Mouse (Mus musculus): ENCODE measurements around the gene Bst2. TPM values are rescaled to one million over a fixed set of nuclear protein-coding genes. Genes with fewer than 3 reads are reported as not detected.
A peak's percentile ranks its signal among the peaks of the same experiment; 100 is the strongest.

Gene Bst2
- total RNA-seq (2021) = 1 to 10 TPM; 3.0 to 3.5 TPM

DNA sequence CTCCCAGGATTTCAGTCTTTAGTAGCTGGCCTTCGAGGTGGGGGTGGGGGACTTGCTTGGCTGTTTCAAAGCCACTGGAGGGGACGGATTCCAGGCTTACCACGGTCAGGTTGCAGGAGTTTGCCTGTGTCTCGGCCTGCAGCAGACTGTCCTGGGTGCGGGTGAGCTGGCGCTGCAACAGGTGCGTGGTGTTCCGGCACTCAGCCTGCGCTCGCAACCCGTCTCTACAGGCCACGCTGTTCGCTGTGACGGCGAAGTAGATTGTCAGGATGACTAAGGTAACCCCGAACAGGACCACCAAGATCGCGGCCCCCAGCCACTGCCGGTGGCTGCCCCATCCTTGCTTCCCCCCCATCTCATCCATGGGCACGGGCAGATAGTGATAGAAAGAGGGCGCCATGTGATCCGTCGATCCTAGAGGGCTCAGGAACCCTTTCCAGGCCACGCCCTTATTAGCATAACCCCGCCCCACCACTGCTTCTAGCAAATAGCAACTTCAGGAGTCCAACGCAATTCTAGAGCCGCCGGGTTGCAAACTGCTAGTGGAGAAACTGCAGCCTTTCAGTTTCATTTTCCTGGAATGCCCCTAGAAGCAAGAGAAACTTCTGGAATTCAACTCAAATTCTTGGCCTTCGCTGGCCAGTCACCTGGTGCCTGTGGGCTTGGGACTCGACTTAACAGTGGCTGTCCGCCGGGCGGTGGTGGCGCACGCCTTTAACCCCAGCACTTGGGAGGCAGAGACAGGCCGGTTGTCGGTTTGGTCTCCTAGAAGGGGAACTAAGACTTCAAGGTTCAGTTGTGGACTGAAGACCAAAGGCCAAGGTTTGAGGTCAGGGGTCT is at the start of gene Bst2:
Gene Bst2 (minus strand): TSS at position 429 of the 840 bp plus-strand sequence.
- peak; percentile 28 for DNase-seq
- intact Hi-C loops (cut with DNase I) = no loop called here

DNA sequence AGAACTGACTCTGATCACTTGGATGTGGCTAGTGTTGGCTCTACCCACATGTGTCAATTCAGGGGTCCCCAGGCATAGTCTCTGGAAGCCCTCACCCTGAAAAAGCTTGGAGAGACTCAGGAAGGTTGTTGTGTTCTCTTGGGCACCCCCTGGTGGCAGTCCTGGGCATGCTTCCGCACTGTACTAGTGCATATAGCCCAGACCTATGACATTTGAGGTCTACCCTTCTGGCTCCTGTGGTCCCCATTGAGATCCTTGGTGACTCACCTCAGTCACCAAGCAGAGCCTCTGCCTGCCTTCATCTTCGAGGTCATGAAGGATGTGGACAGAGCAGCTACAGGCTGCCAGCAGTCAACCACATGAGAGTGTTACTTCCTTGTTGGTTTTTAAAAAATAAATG is 49.6 kb upstream of the Bst2 start:
- DNase-seq = peak; percentile 66

DNA sequence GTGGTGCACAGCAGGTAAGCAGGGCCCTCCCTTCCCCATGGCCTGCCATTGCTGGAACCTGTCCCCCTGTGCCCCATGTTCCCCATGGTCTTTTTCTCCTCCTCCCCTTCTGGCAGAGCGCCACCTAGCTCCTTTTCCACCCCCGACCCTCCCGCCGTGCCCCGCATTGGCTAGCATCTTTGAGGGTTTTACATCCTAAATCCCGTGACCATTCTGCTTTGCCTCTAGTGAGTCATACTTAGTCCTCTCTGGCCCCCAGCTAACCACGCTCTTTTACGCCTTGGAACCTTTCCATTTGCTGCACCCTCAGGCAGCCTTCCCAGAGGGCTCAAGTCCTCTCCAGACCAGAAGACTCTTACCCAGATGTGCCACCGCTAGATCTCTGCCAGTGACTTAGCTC is 42.9 kb upstream of the Bst2 start:
- intact Hi-C loops (cut with DNase I) = no loop called here
- DNase-seq = peak; percentile 55

More for the DNA sequence above, 49.6 kb upstream of the Bst2 start:
- intact Hi-C loops (cut with DNase I) = no loop called here

DNA sequence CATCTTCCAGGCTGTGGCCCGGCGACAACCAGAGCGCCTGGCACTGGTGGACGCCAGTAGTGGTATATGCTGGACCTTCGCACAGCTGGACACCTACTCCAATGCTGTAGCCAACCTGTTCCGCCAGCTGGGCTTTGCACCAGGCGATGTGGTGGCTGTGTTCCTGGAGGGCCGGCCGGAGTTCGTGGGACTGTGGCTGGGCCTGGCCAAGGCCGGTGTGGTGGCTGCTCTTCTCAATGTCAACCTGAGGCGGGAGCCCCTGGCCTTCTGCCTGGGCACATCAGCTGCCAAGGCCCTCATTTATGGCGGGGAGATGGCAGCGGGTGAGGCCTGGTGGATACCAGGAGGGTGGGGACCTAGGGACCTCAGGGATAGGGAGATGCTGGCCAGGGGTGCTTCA is 42.2 kb upstream of the Bst2 start:
- intact Hi-C loops (cut with DNase I) = no loop called here
- DNase-seq = no peak

DNA sequence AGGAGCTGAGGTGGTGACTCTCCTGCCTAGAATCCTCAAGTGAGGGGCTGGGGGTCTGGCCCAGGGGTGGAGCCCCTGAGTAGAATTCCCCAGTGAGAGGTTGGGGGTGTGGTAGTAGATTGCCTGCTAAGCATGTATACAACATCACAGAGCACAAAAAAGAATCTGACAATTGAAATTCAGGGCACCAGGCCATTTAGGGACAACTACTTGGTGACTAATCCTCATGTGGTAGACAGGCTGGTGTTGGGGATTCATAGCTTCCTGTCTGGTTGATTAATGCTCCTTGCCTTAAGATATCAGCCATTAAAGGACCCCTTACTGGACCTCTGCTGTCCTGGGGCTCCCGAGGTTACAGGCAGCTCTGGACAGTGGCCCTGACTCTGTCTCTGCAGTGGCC is 41.8 kb upstream of the Bst2 start:
- DNase-seq = no peak
- intact Hi-C loops (cut with DNase I) = no loop called here

DNA sequence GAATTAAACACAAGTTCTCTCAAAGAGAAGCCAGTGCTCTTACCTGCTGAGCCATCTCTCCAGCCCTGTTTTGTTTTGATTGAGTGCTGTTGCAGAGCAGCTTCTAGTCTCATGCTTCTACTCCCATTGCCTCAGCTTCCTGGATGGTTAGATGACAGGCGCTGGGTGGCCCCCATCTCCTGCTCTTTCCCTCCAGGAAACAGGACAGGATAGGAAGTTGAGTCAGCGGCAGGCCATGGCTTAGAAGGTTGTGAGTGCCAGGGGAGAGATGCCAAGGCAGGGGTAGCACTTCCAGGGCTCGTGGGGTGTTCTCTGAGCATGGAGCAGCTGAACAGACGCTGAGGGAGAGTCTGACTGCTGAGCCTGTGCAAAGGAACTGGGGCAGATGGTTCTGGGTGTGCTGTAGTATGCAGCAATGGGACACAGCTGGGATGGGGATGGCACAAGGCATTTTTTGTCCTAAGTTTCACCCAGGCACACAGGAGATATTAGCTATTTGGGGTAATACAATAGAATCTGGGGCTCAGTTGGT is 40.7 kb upstream of the Bst2 start:
- intact Hi-C loops (cut with DNase I) = no loop called here
- no peak for DNase-seq

DNA sequence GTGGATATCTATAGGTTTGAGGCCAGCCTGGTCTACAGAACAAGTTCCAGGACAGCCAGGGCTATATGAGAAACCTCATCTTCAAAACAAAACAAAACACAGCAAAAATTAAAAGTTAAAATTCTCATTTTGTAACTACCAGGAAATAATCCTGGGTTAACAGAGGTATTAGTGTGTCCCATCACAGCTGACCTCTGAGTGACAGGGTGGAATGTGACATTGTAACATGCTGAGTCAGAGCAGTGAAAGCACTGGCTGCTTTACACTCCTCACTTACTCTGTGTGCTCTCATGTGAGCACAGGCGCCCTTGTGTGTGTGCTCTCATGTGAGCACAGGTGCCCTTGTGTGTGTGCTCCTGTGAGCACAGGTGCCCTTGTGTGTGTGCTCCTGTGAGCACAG is 37.8 kb upstream of the Bst2 start:
- DNase-seq = no peak
- intact Hi-C loops (cut with DNase I) = no loop called here

DNA sequence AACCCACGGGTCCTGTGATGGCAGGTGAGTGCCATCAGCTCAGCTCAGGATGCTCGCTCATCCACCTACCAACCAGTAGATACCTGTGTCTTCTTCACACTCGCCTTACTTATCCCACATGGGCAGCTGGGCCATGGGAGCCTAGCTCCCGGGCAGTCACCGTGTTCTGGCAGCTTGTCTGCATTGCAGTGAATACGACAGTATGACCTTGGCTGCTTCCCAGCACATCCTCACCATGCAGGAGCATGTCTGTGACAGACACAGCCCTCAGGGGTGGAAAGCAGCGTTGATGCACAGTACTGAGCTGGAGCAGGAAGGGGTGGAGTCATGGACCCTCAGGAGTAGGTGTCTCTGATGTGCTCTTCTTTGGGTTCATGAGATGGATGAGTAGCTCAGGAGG is 37.2 kb upstream of the Bst2 start:
- DNase-seq = no peak
- intact Hi-C loops (cut with DNase I) = no loop called here

DNA sequence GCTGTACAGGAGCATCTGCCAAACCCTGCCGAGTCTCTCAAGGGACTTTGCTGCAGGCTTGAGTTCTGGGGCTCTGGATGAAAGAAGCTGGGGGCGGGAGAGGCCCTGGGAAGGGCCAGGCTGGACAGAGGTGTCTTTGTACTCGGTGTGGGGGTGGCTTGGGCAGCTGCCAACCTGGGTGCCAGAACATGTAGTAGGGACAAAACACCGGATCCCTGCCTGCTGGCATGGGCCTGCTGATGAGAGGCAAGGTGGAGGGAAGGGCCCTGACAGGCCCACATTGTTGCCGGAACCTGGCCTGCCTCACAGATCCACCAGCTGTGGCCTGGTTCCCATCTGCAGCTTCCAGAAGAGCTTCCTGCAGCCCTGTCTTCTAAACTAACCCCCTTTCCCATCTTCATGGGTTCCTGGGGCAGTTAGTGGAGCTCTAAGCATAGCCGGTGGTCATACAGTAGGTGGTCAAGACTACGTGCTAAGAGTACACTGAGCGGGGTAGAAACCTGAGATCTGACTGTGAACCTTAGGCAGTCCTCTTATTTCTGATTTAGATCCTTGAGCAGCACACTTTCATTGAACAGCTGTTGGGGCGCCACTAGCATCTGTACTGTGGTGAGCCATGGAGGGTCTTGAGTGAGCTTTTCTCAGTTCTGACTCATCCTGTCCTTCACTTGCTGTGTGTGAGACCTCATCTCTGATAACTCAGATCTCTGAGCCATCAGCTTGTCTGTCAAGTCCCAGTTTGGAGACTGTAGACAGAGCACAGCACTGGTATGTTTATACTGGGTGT is 35.8 kb upstream of the Bst2 start:
- intact Hi-C loops (cut with DNase I) = no loop called here
- peak; percentile 89 for DNase-seq

DNA sequence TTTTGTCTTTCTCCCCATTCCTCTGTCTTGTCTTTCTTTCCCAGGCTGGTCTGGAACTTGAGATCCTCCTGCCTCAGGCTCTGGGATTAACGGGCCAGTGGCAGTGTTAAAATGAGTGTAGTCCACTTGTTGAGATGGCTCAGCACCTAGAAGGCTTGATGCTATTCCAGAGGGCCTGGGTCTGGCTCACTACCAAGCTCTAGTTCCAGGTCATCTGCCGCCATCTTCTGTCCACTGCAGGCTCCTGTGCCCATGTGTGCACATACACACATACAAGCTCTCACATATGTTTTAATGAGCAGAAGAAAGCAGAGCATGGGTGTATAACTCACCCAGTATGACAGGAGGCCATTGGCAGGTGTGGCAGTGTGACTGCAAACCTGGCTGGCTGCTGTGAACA is 34.8 kb upstream of the Bst2 start:
- intact Hi-C loops (cut with DNase I) = no loop called here
- no peak for DNase-seq

DNA sequence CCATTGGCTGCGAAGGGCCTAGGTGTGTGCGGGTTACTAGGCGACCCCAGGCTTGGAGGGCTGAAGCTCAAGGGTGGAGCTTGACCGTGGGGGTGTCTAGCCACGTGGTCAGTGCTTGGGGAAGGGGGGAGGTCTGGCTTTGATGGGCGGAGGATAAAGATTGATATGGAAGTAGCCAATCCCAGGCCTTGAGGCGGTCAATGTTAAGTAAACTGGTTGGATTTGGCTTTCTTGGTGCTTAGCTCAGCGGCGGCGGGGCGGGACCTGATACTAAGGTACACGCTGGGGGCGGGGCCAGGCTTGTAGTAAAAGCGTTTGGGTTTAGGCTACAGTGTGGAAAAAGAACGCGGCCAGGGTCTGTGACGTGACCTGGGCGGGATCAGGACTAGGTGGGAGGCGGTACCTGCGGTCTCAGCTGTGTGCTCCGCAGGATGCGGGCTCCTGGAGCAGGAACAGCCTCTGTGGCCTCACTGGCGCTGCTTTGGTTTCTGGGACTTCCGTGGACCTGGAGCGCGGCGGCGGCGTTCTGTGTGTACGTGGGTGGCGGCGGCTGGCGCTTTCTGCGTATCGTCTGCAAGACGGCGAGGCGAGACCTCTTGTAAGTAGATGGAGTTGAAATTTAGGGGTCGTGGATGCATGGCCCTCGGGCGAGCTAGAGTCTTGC is 33.2 kb upstream of the Bst2 start:
- peak; percentile 95 for DNase-seq
- intact Hi-C loops (cut with DNase I) = no loop called here

DNA sequence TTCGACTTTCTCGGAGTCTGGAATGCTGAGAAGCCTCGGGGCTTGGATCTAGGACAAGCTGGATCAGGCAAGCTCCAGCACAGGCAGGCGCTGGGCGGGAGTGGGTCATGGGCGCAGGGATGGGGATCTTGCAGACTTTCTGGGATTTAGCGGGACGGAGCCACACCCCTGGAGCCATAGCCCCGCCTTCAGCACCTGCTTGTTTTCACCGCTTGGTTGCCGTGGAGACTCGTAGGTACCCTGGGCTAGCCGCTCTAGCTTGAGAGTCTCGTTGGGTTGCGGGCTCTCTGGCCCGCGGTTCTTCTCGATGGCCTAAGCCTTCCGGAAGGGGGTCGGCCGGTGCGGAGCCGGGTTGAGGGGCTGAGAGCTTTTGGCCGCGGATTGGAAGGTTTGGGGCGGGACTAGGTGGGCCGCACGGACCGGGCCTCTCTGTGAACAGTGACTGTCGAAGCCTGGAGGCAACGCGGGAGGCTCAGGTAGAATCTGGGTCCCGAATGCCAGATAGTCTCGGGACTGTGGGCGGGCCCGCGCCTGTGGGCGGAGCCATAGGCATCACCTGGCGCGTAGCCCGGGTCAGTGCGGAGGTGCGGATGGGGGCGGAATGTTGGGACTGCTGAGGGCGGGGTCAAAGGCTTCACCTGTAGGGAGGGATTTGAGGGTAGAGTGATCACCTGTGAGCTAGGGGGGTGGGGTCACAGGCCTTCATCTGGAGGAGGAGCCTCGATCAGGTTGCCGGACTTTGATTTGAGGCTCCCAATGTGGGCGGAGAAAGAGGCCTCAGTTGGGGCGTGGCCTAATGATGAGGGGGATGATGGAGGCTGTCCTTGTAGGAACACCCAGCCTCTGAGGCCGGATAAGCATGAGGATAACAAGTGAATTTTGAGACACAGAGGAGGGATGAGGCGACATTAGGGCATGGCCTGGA is 32.4 kb upstream of the Bst2 start:
- intact Hi-C loops (cut with DNase I) = loop anchor here (10.0 kb wide), 1 partner anchor 95 kb away; no protein-coding TSS in a partner anchor
- DNase-seq = peak; percentile 87

DNA sequence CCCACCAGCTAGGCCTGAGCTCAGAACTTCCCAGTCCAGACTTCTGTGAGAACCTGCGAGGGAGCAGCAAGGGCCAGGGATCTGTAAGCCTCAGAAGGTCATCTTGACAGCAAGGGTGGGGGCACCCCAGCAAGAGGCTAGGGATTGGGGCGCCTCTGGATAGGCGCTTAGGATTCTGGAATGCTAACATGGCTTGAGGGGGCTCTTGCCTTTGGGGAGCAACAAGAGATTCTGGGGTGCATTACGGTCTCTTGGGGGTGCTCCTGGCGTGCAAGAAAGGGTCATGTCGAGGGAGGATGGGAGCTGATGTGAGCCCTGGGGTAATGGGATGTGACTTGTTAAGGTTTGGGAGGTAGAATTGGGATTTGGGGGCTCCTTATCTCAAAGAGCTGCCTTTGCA is 31.7 kb upstream of the Bst2 start:
- no peak for DNase-seq

DNA sequence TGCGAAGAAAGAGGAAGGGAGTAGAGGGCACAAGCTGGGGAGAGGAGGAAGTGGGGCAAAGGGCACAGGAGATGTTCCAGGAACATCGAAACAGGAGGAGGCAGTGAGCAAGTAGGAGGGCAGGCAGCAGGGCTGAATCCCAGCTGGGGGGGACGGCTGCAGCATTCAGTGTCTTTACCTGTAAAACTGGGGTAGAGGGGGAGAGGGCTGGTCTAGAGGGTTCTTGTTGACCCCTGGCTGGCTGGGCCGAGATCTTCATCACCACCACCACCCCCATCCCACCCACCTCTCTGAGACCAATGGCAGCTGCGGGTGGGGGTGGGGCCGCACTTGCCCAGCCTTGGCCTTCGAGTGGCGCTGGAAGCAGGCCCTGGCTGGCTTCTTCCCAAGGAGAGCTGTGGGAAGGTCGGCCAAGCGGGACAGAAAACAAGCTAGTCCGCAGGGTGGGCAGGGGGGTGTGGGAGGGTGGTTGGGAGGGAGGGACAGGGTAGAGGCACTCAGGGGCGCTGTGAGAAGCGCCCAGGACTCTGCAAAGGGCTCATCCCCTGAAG is 31.2 kb upstream of the Bst2 start, which contains the start of gene Slc27a1:
Gene Slc27a1 (plus strand): TSS at position 496 of the 551 bp plus-strand sequence.
- intact Hi-C loops (cut with DNase I) = loop anchor here (10.0 kb wide), 1 partner anchor 96 kb away; no protein-coding TSS in a partner anchor
- DNase-seq = peak; percentile 94

More for the DNA sequence above, 31.7 kb upstream of the Bst2 start:
- intact Hi-C loops (cut with DNase I) = loop anchor here (10.0 kb wide), 1 partner anchor 96 kb away; no protein-coding TSS in a partner anchor

DNA sequence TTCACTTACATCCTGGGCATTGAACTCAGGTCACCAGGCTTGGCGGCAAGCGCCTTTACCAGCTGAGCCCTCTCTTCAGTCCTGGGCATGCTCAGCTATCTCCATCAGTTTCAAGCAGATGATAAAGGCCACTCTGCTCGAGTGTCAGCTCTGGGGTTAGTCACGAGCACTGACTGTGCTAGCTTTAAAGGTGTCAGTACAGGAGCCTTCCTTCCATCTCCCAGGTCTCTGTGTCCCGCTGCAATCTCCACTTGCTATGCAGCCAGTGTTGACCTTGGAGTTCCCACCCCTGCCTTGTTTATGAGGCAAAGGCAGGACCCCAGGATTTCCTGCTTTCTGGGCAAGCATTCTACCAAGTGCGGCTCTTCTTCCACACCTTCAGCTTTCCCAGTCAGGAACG is 30.3 kb upstream of the Bst2 start:
- DNase-seq = no peak
- intact Hi-C loops (cut with DNase I) = loop anchor here (10.0 kb wide), 1 partner anchor 97 kb away; no protein-coding TSS in a partner anchor

DNA sequence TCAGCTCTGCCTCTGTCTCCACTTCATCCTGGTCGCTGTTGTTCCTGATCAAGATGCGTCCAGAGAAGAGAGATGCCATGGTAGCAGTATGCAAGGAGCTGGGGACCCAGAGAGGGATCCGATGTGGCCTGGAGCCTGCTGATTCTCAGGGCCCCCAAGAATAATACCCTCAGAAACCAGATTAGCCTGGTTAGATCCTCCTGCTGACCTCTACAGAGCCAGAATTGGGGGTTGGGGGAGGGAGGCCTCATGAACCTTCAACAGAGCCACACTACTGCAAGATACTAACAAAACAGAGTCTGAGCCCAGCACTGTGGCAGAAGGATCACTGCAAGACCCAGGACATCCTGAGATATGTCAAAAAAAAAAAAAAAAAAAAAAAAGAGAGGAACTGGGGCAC is 29.2 kb upstream of the Bst2 start, which contains the start of gene Nxnl1:
Gene Nxnl1 (minus strand): TSS at position 101 of the 400 bp plus-strand sequence.
- intact Hi-C loops (cut with DNase I) = loop anchor here (10.0 kb wide), 1 partner anchor 98 kb away; no protein-coding TSS in a partner anchor
- DNase-seq = no peak

DNA sequence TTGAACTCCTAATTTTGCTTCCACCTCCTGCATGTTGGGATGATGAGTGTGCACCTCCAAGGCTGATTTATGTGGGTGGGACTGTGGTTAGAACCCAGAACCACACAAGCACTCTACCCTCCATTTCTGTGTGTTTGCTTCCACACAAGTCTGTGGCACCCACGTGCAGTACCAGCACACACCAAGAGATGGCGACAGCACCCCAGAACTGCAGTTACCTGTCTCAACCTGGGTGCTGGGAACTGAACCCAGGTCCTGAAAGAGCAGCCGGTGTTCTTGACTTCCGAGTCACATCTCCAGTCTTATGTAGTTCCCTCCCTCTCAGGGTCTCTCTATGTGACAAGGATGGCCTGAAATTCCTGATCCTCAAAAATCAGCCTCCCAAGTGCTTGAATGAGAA is 26.7 kb upstream of the Bst2 start:
- intact Hi-C loops (cut with DNase I) = loop anchor here (5.0 to 10.0 kb wide), 2 partner anchors 33 to 101 kb away; partner anchors contain the start of gene Fam129c
- no peak for DNase-seq

DNA sequence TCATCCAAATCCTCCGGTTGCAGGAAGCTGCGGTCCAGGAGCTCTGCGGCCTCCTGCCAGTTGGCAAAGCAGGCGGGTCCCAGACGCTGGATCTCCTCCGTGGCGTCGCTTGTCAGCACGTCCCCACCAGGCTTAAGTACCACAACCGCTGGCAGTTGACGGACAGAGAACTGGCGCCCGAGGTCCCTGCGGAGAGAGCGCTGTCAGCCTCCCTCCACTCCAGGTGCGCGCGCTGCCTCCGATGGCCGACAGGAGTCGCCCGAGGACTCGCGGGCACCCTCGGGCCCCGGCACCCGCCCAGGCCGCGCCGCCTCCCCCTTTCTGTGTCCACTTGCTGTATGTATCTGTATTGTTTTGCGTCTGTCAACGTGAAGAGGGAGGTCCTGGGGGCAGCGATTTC is 25.5 kb upstream of the Bst2 start:
- peak; percentile 81 for DNase-seq
- intact Hi-C loops (cut with DNase I) = loop anchor here (5.0 to 10.0 kb wide), 2 partner anchors 35 to 102 kb away; partner anchors contain the start of gene Fam129c

DNA sequence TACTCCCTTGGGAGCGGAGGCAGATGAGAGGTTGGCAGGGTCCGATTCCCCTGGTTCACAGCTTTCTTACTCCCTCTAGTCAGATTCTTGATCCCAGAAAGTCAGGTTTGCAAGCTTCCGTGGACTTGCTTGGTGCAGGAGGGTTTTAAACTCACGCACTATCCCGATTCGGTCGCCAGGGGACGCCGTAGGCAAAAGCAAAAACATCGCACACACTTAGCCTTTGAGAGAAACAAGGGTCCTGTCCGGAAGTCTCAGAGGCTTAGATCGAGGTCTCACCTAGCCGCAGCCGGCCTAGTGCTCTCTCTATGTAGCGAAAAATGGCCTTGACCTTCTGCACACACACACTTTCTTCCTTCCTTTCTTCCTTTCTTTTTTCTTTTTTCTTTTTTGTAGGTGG is 24.1 kb upstream of the Bst2 start:
- DNase-seq = peak; percentile 62
- intact Hi-C loops (cut with DNase I) = loop anchor here (5.0 to 10.0 kb wide), 2 partner anchors 36 to 103 kb away; partner anchors contain the start of gene Fam129c
